Mouse (Mus musculus) layer of hippocampus, postnatal 25 days (tissue): Measurements from ENCODE around the gene Lipe. TPM values are rescaled to one million over a fixed set of nuclear protein-coding genes. Genes with fewer than 3 reads are reported as not detected.

Experiments
- DNase-seq, 2 experiments: peaks; one replicate each; pipeline ENCODE4 v3.0.0; 2022; ENCODE audit warnings: mixed read lengths in 2 of 2, low spot score in 1 of 2; ENCODE audit errors: extremely low spot score in 1 of 2
- total RNA-seq, 2 experiments: library from RNA; stranded (reverse); gene quantifications; 2 replicates each; pipeline ENCODE4 v1.2.3; 2021

The Lipe gene
- total RNA-seq, 2 experiments from 2014 or later, result 7.0 to 7.8 TPM

GRCm38 (mm10) chr7:25367632-25368293 is 30.7 kb downstream of the Lipe start:
- no peak for DNase-seq

- no peak for DNase-seq
Measured at GRCm38 (mm10) chr7:25365937-25366625, 32.4 kb downstream of the Lipe start.

GRCm38 (mm10) chr7:25363632-25364031 is 34.9 kb downstream of the Lipe start:
- no peak for DNase-seq

GRCm38 (mm10) chr7:25363151-25363550 is 35.4 kb downstream of the Lipe start:
- no peak for DNase-seq

GRCm38 (mm10) chr7:25358721-25359206 is 39.7 kb downstream of the Lipe start:
- no peak for DNase-seq

GRCm38 (mm10) chr7:25348861-25349260 is 49.6 kb downstream of the Lipe start:
- no peak for DNase-seq

GRCm38 (mm10) chr7:25341000-25341784 is 57.3 kb downstream of the Lipe start:
- DNase-seq, result peak in 1 of 2 experiments; percentile 16

GRCm38 (mm10) chr7:25339329-25339728 is 59.2 kb downstream of the Lipe start:
- DNase-seq, result no peak

GRCm38 (mm10) chr7:25334472-25334871 is 64.0 kb downstream of the Lipe start:
- DNase-seq, result no peak

GRCm38 (mm10) chr7:25333596-25334307 is 64.8 kb downstream of the Lipe start:
- DNase-seq, result peak; percentile 28 to 68

Other genes with a start within 250 kb of the Lipe start
- gene Pou2f2, start 219.0 kb downstream of the Lipe start, total RNA-seq, result 10 to 100 TPM in 1 of 2 experiments, 1 to 10 TPM in 1; 7.1 to 11.8 TPM
- gene Dedd2, start 178.1 kb downstream of the Lipe start, total RNA-seq, result 10 to 100 TPM; 24.0 to 26.4 TPM
- 10 to 100 TPM; 10.5 to 12.4 TPM for gene Zfp526, start 177.3 kb downstream of the Lipe start, total RNA-seq
- 100 to 1,000 TPM; 195 to 200 TPM for gene Gsk3a, start 160.9 kb downstream of the Lipe start, total RNA-seq
- 10 to 100 TPM; 44.4 to 51.1 TPM for gene Erf, start 147.9 kb downstream of the Lipe start, total RNA-seq
- gene Cic, start 131.0 kb downstream of the Lipe start, total RNA-seq, result 100 to 1,000 TPM; 176 to 220 TPM
- gene Pafah1b3, start 100.7 kb downstream of the Lipe start, total RNA-seq, result 10 to 100 TPM; 19.2 to 25.2 TPM
- not detected for gene Prr19, start 97.3 kb downstream of the Lipe start, total RNA-seq
- 10 to 100 TPM; 26.0 to 28.1 TPM for gene Tmem145, start 92.6 kb downstream of the Lipe start, total RNA-seq
- 10 to 100 TPM; 93.9 to 98.8 TPM for gene Megf8, start 81.5 kb downstream of the Lipe start, total RNA-seq
- not detected for gene Cnfn, start 29.0 kb downstream of the Lipe start, total RNA-seq
- not detected for gene Cxcl17, start 14.2 kb upstream of the Lipe start, total RNA-seq
- 1 to 10 TPM; 3.1 TPM for gene Ceacam1, start 78.9 kb upstream of the Lipe start, total RNA-seq
- gene Ceacam2, start 141.1 kb upstream of the Lipe start, total RNA-seq, result under 1 TPM; 0.27 to 0.28 TPM
- under 1 TPM in 1 of 2 experiments, not detected in 1; 0.39 TPM for gene Erich4, start 217.2 kb upstream of the Lipe start, total RNA-seq
- gene Dmac2, start 220.7 kb upstream of the Lipe start, total RNA-seq, result 10 to 100 TPM; 48.7 to 54.5 TPM
- gene B3gnt8, start 227.9 kb upstream of the Lipe start, total RNA-seq, result 1 to 10 TPM; 2.0 to 2.3 TPM